Mouse (Mus musculus): ENCODE measurements at regions not wholly inside any gene's neighbourhood (a gene's known extent, or its start where the extent isn't known, plus 50 kb on each side); places are given as distances from the start of the nearest gene placed in this dataset.

- Histone ChIP-seq H3K4me3 (replicated peaks) (no peak overlapping the region), H3K36me3 (no peaks in the 10 kb centered on the region), H3K9me3 (no peaks in the 10 kb centered on the region), H3K4me1 (replicated peaks) (0 out of 2 replicates have a peak, but pooled peaks cover 3% of the 10 kb centered on the region), H3K27me3 (replicated peaks) (no peaks in the 10 kb centered on the region), H3K4me2 (replicated peaks) (no peak overlapping the region), H3K27ac (no peak overlapping the region), H3K9ac (no peak overlapping the region)
- ATAC-seq, result peak; percentile 82
- WGBS, result 58% methylated on average over 8 of the region's 8 CpGs
These were observed 66.7 kb upstream of the Zcchc13 start for GRCm38 (mm10) chrX:103563531-103564246.

- no peak overlapping the region for H3K4me2 ChIP-seq (replicated peaks)
- H3K27me3 ChIP-seq (replicated peaks), result no peaks in the 10 kb centered on the region
- no peaks in the 10 kb centered on the region for H3K4me1 ChIP-seq (replicated peaks)
- no peak overlapping the region for H3K9ac ChIP-seq
- H3K27ac ChIP-seq, result no peak overlapping the region
- no peaks in the 10 kb centered on the region for H3K9me3 ChIP-seq
- no peak overlapping the region for H3K4me3 ChIP-seq (replicated peaks)
- no peak for ATAC-seq
- 86% methylated on average over 4 of the region's 4 CpGs for WGBS
- H3K36me3 ChIP-seq, result no peaks in the 10 kb centered on the region
These were observed 57.0 kb upstream of the Zcchc13 start for GRCm38 (mm10) chrX:103573344-103573743.

- ATAC-seq, result no peak
- Histone ChIP-seq H3K4me3 (replicated peaks) (no peak overlapping the region), H3K4me2 (replicated peaks) (no peak overlapping the region)
These were observed 50.9 kb upstream of the Zcchc13 start for GRCm38 (mm10) chrX:103579484-103579883.

More at GRCm38 (mm10) chrX:103579484-103579883, 50.9 kb upstream of the Zcchc13 start:
- Histone ChIP-seq H3K9ac (no peak overlapping the region), H3K9me3 (no peaks in the 10 kb centered on the region), H3K36me3 (no peaks in the 10 kb centered on the region), H3K4me1 (replicated peaks) (no peaks in the 10 kb centered on the region), H3K27me3 (replicated peaks) (no peaks in the 10 kb centered on the region), H3K27ac (no peak overlapping the region)
- WGBS, result 86% methylated on average over 5 of the region's 5 CpGs

MicroRNA genes in the stretch of these regions (microRNA counts, 519-probe panel; counts per million panel counts)
- microRNA mmu-miR-374 (3,469 counts per million, percentile 85 among the panel's probes with 10 or more counts), microRNA mmu-miR-421 (2,824 counts per million, percentile 73 among the panel's probes with 10 or more counts)

Data from intestine, embryonic 15.5 days (tissue).